Mouse (Mus musculus): ENCODE measurements around the gene Ubqln3. TPM values are rescaled to one million over a fixed set of nuclear protein-coding genes. Genes with fewer than 3 reads are reported as not detected.

The Ubqln3 gene
- not detected in 2 replicates for polyA plus RNA-seq (2014; fragmentation: Nextera tagmentation; extraction: Ambion mirVana)

- Histone ChIP-seq H3K4me3 (ENCODE audit: low read length) (no peak within 1 kb of the TSS), H3K27me3 (ENCODE audit: control insufficient read depth, insufficient read depth, low read length) (no peaks in the 10 kb centered on the region), H3K27ac (ENCODE audit: low read depth, low read length) (no peak within 1 kb of the TSS), H3K36me3 (ENCODE audit: control insufficient read depth, insufficient read depth, low read length) (no peaks in the 10 kb centered on the region), H3K4me2 (replicated peaks; ENCODE audit: low read depth, low read length) (no peak within 1 kb of the TSS), H3K4me1 (ENCODE audit: control insufficient read depth, insufficient read depth, low read length) (no peaks in the 10 kb centered on the region), H3K9ac (ENCODE audit: low read depth, low read length) (no peak within 1 kb of the TSS), H3K9me3 (ENCODE audit: control insufficient read depth, low read length) (no peaks in the 10 kb centered on the region)
- no peak for ATAC-seq (ENCODE audit: low FRiP score, low TSS enrichment)
- 75% methylated on average over 3 of the region's 3 CpGs for WGBS
Measured at GRCm38 (mm10) chr7:104143179-104143578, at the start of gene Ubqln3. TSS of gene Ubqln3 (minus strand) at chr7:104143279.

DNA sequence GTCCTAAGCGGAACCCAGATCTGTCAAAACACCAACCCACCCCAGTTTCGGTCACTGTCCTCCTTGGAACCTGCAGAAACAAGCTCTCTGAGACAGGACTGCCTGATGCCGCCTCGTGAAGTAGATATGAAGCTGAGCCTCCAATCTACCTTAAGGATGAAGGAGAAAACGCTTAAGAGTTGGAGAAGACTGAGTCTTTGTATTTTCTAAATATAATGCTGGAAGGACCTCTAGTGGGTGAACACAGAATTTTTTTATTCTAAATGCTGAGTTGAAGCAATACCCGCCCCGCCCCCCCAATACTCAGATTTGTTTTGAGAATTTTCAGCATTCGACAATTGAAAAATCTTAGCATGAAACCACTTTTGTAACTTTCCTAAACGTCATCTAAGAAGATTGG, 48.2 kb upstream of the Ubqln3 start:
- no peak for ATAC-seq (ENCODE audit: low FRiP score, low TSS enrichment)
- 63% methylated on average over 9 of the region's 9 CpGs for WGBS
- Histone ChIP-seq H3K36me3 (ENCODE audit: control insufficient read depth, insufficient read depth, low read length) (no peaks in the 10 kb centered on the region), H3K9me3 (ENCODE audit: control insufficient read depth, low read length) (no peaks in the 10 kb centered on the region), H3K27me3 (ENCODE audit: control insufficient read depth, insufficient read depth, low read length) (no peaks in the 10 kb centered on the region), H3K27ac (ENCODE audit: low read depth, low read length) (no peak overlapping the region), H3K4me3 (ENCODE audit: low read length) (no peak overlapping the region), H3K4me2 (replicated peaks; ENCODE audit: low read depth, low read length) (no peak overlapping the region), H3K9ac (ENCODE audit: low read depth, low read length) (no peak overlapping the region), H3K4me1 (ENCODE audit: control insufficient read depth, insufficient read depth, low read length) (no peaks in the 10 kb centered on the region)

- no peak within 1 kb of the TSS for H3K4me2 ChIP-seq (replicated peaks; ENCODE audit: low read depth, low read length)
- 91% methylated on average over 2 of the region's 2 CpGs for WGBS
- no peak within 1 kb of the TSS for H3K9ac ChIP-seq (ENCODE audit: low read depth, low read length)
- no peak within 1 kb of the TSS for H3K4me3 ChIP-seq (ENCODE audit: low read length)
- no peaks in the 10 kb centered on the region for H3K27me3 ChIP-seq (ENCODE audit: control insufficient read depth, insufficient read depth, low read length)
- H3K9me3 ChIP-seq (ENCODE audit: control insufficient read depth, low read length): no peaks in the 10 kb centered on the region
- no peak for ATAC-seq (ENCODE audit: low FRiP score, low TSS enrichment)
- H3K27ac ChIP-seq (ENCODE audit: low read depth, low read length): no peak within 1 kb of the TSS
- no peaks in the 10 kb centered on the region for H3K4me1 ChIP-seq (ENCODE audit: control insufficient read depth, insufficient read depth, low read length)
- H3K36me3 ChIP-seq (ENCODE audit: control insufficient read depth, insufficient read depth, low read length): no peaks in the 10 kb centered on the region
Measured at GRCm38 (mm10) chr7:104183292-104183691, 40.2 kb upstream of the Ubqln3 start, which contains the start of gene Olfr648. TSS of gene Olfr648 (minus strand) at chr7:104183392.

- no peak overlapping the region for H3K9ac ChIP-seq (ENCODE audit: low read depth, low read length)
- no peaks in the 10 kb centered on the region for H3K9me3 ChIP-seq (ENCODE audit: control insufficient read depth, low read length)
- no peak overlapping the region for H3K27ac ChIP-seq (ENCODE audit: low read depth, low read length)
- no peaks in the 10 kb centered on the region for H3K36me3 ChIP-seq (ENCODE audit: control insufficient read depth, insufficient read depth, low read length)
- H3K27me3 ChIP-seq (ENCODE audit: control insufficient read depth, insufficient read depth, low read length): no peaks in the 10 kb centered on the region
- H3K4me1 ChIP-seq (ENCODE audit: control insufficient read depth, insufficient read depth, low read length): no peaks in the 10 kb centered on the region
- 93% methylated on average over 1 of the region's 1 CpGs for WGBS
- no peak for ATAC-seq (ENCODE audit: low FRiP score, low TSS enrichment)
- H3K4me2 ChIP-seq (replicated peaks; ENCODE audit: low read depth, low read length): no peak overlapping the region
- no peak overlapping the region for H3K4me3 ChIP-seq (ENCODE audit: low read length)
Measured at GRCm38 (mm10) chr7:104179074-104179473, 36.0 kb upstream of the Ubqln3 start.

DNA sequence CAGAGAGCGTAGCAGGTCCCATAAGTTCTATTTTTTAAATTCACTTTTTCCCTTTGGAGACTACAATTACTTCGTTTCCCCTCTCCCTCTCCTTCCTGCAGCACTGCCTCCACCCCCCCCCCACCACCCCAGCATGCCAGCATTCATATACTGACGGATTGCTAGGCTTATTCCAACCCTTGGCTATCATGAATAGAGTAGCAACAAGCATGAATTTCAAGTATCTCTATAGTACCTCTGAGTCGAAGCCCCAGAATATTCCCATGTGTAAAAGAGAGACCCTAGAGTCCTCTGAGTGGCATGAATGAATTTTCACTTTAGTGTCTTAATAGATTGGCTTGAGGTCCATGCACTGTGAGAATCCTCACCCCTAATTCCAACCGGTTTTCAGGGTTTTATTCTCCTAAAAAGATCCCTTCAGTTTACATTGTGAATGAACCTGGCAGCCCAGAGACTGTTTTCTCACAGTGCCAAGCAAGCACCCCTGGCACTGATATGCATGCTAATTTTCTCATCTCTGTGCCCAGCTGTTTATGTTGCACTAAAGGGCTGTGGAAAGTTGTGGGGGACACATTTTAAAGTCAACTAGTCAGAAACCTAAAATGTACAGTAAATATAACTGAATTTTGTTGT, 35.5 kb upstream of the Ubqln3 start:
- ATAC-seq (ENCODE audit: low FRiP score, low TSS enrichment): no peak
- Histone ChIP-seq H3K4me3 (ENCODE audit: low read length) (no peak overlapping the region), H3K27me3 (ENCODE audit: control insufficient read depth, insufficient read depth, low read length) (no peaks in the 10 kb centered on the region), H3K4me2 (replicated peaks; ENCODE audit: low read depth, low read length) (no peak overlapping the region), H3K4me1 (ENCODE audit: control insufficient read depth, insufficient read depth, low read length) (no peaks in the 10 kb centered on the region), H3K27ac (ENCODE audit: low read depth, low read length) (no peak overlapping the region), H3K9me3 (ENCODE audit: control insufficient read depth, low read length) (no peaks in the 10 kb centered on the region), H3K36me3 (ENCODE audit: control insufficient read depth, insufficient read depth, low read length) (no peaks in the 10 kb centered on the region), H3K9ac (ENCODE audit: low read depth, low read length) (no peak overlapping the region)
- 72% methylated on average over 5 of the region's 5 CpGs for WGBS

DNA sequence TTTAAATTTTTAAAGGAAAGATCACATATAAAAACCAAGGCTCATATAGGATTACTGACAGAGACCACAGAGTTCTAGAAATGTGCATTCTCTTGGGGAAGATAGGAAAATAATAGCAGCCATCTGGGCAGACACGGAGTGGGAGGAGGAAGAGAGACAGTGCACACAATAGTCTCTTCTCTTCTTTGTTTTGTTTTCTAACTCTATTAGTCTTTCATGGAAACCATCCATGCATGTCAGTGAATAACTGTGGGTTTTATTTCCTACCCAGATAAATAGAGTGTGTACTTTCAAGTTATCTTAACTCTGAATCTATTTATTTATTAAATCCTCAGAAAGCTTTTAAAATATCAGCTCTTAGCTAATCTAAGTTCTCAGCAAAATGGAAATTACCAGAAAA, 32.0 kb upstream of the Ubqln3 start:
- no peaks in the 10 kb centered on the region for H3K27me3 ChIP-seq (ENCODE audit: control insufficient read depth, insufficient read depth, low read length)
- H3K9ac ChIP-seq (ENCODE audit: low read depth, low read length): no peak overlapping the region
- H3K36me3 ChIP-seq (ENCODE audit: control insufficient read depth, insufficient read depth, low read length): no peaks in the 10 kb centered on the region
- H3K27ac ChIP-seq (ENCODE audit: low read depth, low read length): no peak overlapping the region
- no peaks in the 10 kb centered on the region for H3K4me1 ChIP-seq (ENCODE audit: control insufficient read depth, insufficient read depth, low read length)
- no peak overlapping the region for H3K4me3 ChIP-seq (ENCODE audit: low read length)
- WGBS: 64% methylated on average over 1 of the region's 1 CpGs
- H3K4me2 ChIP-seq (replicated peaks; ENCODE audit: low read depth, low read length): no peak overlapping the region
- no peak for ATAC-seq (ENCODE audit: low FRiP score, low TSS enrichment)
- no peaks in the 10 kb centered on the region for H3K9me3 ChIP-seq (ENCODE audit: control insufficient read depth, low read length)

GRCm38 (mm10) chr7:104169634-104170204, 26.6 kb upstream of the Ubqln3 start:
- Histone ChIP-seq H3K4me1 (ENCODE audit: control insufficient read depth, insufficient read depth, low read length) (no peaks in the 10 kb centered on the region), H3K36me3 (ENCODE audit: control insufficient read depth, insufficient read depth, low read length) (no peaks in the 10 kb centered on the region), H3K4me3 (ENCODE audit: low read length) (no peak overlapping the region), H3K27ac (ENCODE audit: low read depth, low read length) (no peak overlapping the region), H3K4me2 (replicated peaks; ENCODE audit: low read depth, low read length) (no peak overlapping the region), H3K27me3 (ENCODE audit: control insufficient read depth, insufficient read depth, low read length) (no peaks in the 10 kb centered on the region), H3K9ac (ENCODE audit: low read depth, low read length) (no peak overlapping the region), H3K9me3 (ENCODE audit: control insufficient read depth, low read length) (no peaks in the 10 kb centered on the region)
- ATAC-seq (ENCODE audit: low FRiP score, low TSS enrichment): no peak
- WGBS: 63% methylated on average over 6 of the region's 6 CpGs

- Histone ChIP-seq H3K27ac (ENCODE audit: low read depth, low read length) (no peak overlapping the region), H3K36me3 (ENCODE audit: control insufficient read depth, insufficient read depth, low read length) (no peaks in the 10 kb centered on the region), H3K27me3 (ENCODE audit: control insufficient read depth, insufficient read depth, low read length) (no peaks in the 10 kb centered on the region), H3K4me3 (ENCODE audit: low read length) (no peak overlapping the region), H3K4me1 (ENCODE audit: control insufficient read depth, insufficient read depth, low read length) (no peaks in the 10 kb centered on the region), H3K4me2 (replicated peaks; ENCODE audit: low read depth, low read length) (no peak overlapping the region), H3K9me3 (ENCODE audit: control insufficient read depth, low read length) (no peaks in the 10 kb centered on the region), H3K9ac (ENCODE audit: low read depth, low read length) (no peak overlapping the region)
- ATAC-seq (ENCODE audit: low FRiP score, low TSS enrichment): no peak
- 87% methylated on average over 6 of the region's 6 CpGs for WGBS
Measured at GRCm38 (mm10) chr7:104167105-104167504, 24.0 kb upstream of the Ubqln3 start.

DNA sequence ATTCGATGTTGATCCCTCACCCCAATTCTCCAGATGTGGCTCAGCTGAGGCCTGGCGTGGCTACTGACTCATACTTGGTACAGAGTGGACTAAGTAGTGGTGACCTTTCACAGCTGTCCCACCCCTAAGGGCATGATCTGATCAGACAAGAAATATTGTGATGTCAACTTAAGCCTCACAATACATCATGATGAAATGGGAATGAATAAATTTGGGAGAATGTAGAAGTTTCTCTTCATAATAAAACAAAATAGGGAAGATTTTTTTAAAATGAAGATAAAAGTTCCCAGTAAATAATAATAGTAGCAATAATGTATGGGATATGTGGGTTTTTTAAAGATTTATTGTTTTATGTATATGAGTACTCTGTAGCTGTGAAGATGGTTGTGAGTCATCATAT, 7.4 kb upstream of the Ubqln3 start, which contains the start of gene Ubqlnl:
Ubqlnl (minus strand) TSS at position 101 of the 400 bp plus-strand sequence.
- Histone ChIP-seq H3K9ac (ENCODE audit: low read depth, low read length) (no peak within 1 kb of the TSS), H3K4me1 (ENCODE audit: control insufficient read depth, insufficient read depth, low read length) (no peaks in the 10 kb centered on the region), H3K4me3 (ENCODE audit: low read length) (no peak within 1 kb of the TSS), H3K27me3 (ENCODE audit: control insufficient read depth, insufficient read depth, low read length) (no peaks in the 10 kb centered on the region), H3K27ac (ENCODE audit: low read depth, low read length) (no peak within 1 kb of the TSS), H3K4me2 (replicated peaks; ENCODE audit: low read depth, low read length) (no peak within 1 kb of the TSS), H3K36me3 (ENCODE audit: control insufficient read depth, insufficient read depth, low read length) (no peaks in the 10 kb centered on the region), H3K9me3 (ENCODE audit: control insufficient read depth, low read length) (no peaks in the 10 kb centered on the region)
- WGBS: 90% methylated on average over 2 of the region's 2 CpGs
- no peak for ATAC-seq (ENCODE audit: low FRiP score, low TSS enrichment)

All from kidney, embryonic 14.5 days (tissue).